Mouse (Mus musculus) testis, adult 2 months (tissue): ENCODE measurements around the gene Pik3r2. TPM values are rescaled to one million over a fixed set of nuclear protein-coding genes. Genes with fewer than 3 reads are reported as not detected.

Experiments used
- H3K27ac ChIP-seq: fragments of 200-500 bp; 2 replicates; pipeline ENCODE4 v1.5.1; 2012; ENCODE audit warnings: low read depth, low read length; ENCODE audit not compliant: control insufficient read depth, insufficient read depth
- H3K27me3 ChIP-seq: fragments of 200-500 bp; 2 replicates; pipeline ENCODE4 v1.6.1; 2012; ENCODE audit warnings: mild to moderate bottlenecking, low read length, moderate library complexity; ENCODE audit not compliant: control insufficient read depth, insufficient read depth
- H3K36me3 ChIP-seq: fragments of 200-500 bp; 2 replicates; pipeline ENCODE4 v1.6.1; 2012; ENCODE audit warnings: mild to moderate bottlenecking, low read length; ENCODE audit not compliant: control insufficient read depth, insufficient read depth
- H3K4me1 ChIP-seq: fragments of 200-500 bp; 2 replicates; pipeline ENCODE4 v1.6.1; 2012; ENCODE audit warnings: low read length; ENCODE audit not compliant: control insufficient read depth, insufficient read depth
- H3K4me3 ChIP-seq: fragments of 200-500 bp; 2 replicates; pipeline ENCODE4 v1.5.1; 2012; ENCODE audit warnings: low read depth, mild to moderate bottlenecking, low read length, moderate library complexity, mixed read lengths; ENCODE audit not compliant: control insufficient read depth
- CTCF ChIP-seq: fragments of 200-500 bp; IDR thresholded peaks from 2 replicates; pipeline ENCODE4 v1.5.1; 2012; ENCODE audit warnings: low read depth, mild to moderate bottlenecking, inconsistent platforms, low read length, moderate library complexity; ENCODE audit not compliant: control insufficient read depth, insufficient read depth, insufficient replicate concordance
- POLR2A ChIP-seq: fragments of 200-500 bp; IDR thresholded peaks from 2 replicates; pipeline ENCODE4 v1.6.1; 2012; ENCODE audit warnings: low read depth, mild to moderate bottlenecking, inconsistent platforms, low read length, moderate library complexity; ENCODE audit not compliant: control insufficient read depth
- polyA plus RNA-seq: library from polyadenylated mRNA; depleted of rRNA; stranded (reverse); fragments of >200 nt; gene quantifications from 2 replicates; pipeline ENCODE4 v1.2.3, GENCODE M21; 2012

Gene Pik3r2
- polyA plus RNA-seq, 1 experiment: 25.1 TPM

GRCm38 (mm10) chr8:70765838-70766570, 10.5 kb downstream of the Pik3r2 start:
- Histone ChIP-seq H3K36me3 (no peaks in the 10 kb centered on the region), H3K4me1 (peaks cover 14% of the 10 kb centered on the region), H3K4me3 (peak overlapping the region; percentile 63), H3K27me3 (no peaks in the 10 kb centered on the region), H3K27ac (no peak overlapping the region)
- no peak for TF ChIP-seq CTCF
- TF ChIP-seq POLR2A: no peak

GRCm38 (mm10) chr8:70765329-70765728, 11.2 kb downstream of the Pik3r2 start:
- no peaks in the 10 kb centered on the region for H3K27me3 ChIP-seq
- no peak overlapping the region for H3K4me3 ChIP-seq
- H3K4me1 ChIP-seq: peaks cover 16% of the 10 kb centered on the region
- no peak overlapping the region for H3K27ac ChIP-seq
- no peaks in the 10 kb centered on the region for H3K36me3 ChIP-seq
- no peak for TF ChIP-seq POLR2A
- no peak for TF ChIP-seq CTCF

- Histone ChIP-seq H3K4me1 (peaks cover 23% of the 10 kb centered on the region), H3K4me3 (no peak overlapping the region), H3K27me3 (no peaks in the 10 kb centered on the region), H3K36me3 (no peaks in the 10 kb centered on the region), H3K27ac (no peak overlapping the region)
- TF ChIP-seq CTCF (no peak), POLR2A (no peak)
Measured at GRCm38 (mm10) chr8:70764676-70765075, 11.8 kb downstream of the Pik3r2 start.

DNA sequence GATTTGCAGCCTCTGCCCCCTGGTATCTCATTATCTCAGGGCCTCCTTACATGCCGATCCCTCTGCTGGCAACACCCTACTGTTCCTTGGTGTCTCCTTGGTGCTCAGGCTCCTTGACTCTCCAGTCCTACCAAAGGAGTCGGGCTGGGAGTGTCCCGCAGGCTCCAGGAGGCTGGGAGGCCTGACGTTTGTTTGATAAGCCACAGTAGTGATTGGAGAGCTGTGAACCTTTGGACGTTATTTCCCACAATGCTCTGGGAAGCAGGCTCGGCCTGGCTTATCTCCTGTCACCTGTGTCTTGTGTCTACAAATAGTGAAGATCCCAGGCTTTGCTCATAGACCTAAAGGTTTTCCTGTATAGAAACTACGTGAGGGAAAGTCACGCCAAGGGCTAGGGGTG, 12.5 kb downstream of the Pik3r2 start:
- H3K4me3 ChIP-seq: no peak overlapping the region
- no peak overlapping the region for H3K27ac ChIP-seq
- TF ChIP-seq POLR2A (no peak), CTCF (no peak)
- H3K4me1 ChIP-seq: peaks cover 23% of the 10 kb centered on the region
- no peaks in the 10 kb centered on the region for H3K36me3 ChIP-seq
- no peaks in the 10 kb centered on the region for H3K27me3 ChIP-seq

DNA sequence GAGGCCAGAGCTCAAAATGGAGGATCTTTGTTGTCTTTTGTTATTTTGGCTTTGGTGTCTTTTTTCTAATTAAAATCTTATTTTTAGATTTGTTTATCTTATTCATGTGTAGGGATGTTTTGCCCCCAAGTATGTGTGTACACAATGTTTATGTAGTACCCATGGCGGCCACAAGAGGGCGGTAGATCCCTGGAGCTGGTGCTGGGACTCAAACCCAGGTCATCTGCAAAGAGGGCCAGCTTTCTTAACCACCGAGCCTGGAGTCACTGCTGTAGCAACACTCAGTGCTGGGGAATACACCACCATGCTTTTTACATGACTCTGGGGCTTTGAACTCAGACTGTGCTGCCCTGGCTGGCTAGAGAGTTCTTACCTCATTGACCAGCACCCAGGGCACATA, 13.2 kb downstream of the Pik3r2 start:
- H3K27me3 ChIP-seq: no peaks in the 10 kb centered on the region
- H3K36me3 ChIP-seq: no peaks in the 10 kb centered on the region
- peak; percentile 88; the same call in 1 of the 2 replicates for TF ChIP-seq CTCF
- no peak for TF ChIP-seq POLR2A
- H3K27ac ChIP-seq: no peak overlapping the region
- peaks cover 23% of the 10 kb centered on the region for H3K4me1 ChIP-seq
- no peak overlapping the region for H3K4me3 ChIP-seq

DNA sequence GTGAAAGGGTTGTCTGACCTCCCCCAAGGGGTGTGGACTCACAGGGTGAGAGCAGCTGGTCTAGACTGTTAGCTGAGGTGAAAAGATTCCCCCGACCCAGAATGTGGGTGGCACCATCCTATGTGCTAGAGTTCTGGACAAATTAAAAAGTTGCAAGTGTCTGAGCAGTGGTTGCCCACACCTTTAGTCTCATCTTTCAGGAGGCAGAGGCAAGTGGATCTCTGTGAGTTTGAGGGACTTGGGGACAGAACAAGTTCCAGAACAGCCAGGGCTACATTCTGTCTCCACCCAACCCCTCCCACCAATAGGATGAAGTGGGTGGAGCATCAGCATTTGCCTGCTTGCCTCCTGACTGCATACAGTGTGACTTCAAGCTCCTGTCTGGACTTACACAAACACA, 14.4 kb downstream of the Pik3r2 start:
- Histone ChIP-seq H3K36me3 (no peaks in the 10 kb centered on the region), H3K4me1 (peaks cover 23% of the 10 kb centered on the region), H3K27ac (no peak overlapping the region), H3K4me3 (no peak overlapping the region), H3K27me3 (no peaks in the 10 kb centered on the region)
- TF ChIP-seq POLR2A (no peak), CTCF (no peak)

DNA sequence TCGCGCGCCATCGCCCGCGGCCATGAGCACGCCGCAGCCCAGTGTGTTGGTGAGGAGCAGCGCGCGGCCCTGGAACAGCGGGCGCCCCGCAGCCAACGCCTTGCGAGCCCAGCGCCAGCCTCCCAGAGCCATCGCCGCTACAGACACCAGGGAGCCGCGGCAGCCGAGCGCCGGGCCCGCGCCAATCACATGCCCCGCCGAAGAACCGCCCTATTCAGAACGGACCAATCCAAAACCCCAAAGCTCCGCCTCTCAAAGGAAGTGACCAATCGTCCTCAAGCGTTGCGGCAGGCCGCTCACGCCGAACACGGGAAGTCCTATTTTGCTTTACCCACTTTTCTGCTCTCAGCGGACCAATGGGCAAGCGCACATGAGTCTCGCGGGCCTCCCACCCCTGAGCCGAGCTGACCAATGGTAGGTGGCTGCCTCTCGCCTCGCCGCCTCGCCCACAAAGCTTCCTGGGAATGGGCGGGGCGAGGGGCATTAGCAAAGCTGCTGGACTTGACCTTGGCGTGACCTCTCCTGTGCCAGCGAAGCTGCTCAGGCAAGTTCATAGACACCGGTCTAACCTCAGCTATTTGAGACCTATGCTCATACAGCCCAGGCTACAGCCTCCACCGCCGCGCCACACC, 15.6 kb downstream of the Pik3r2 start, which contains the start of gene Mpv17l2:
Gene Mpv17l2 (minus strand): TSS at position 172 of the 632 bp plus-strand sequence.
- TF ChIP-seq POLR2A (peak; percentile 72), CTCF (no peak)
- H3K27ac ChIP-seq: peak within 1 kb of the TSS; percentile 70
- H3K4me1 ChIP-seq: peaks cover 15% of the 10 kb centered on the region
- H3K27me3 ChIP-seq: no peaks in the 10 kb centered on the region
- no peaks in the 10 kb centered on the region for H3K36me3 ChIP-seq
- peak within 1 kb of the TSS; percentile 81 for H3K4me3 ChIP-seq
